Mouse (Mus musculus): ENCODE data around the gene Phactr1. TPM values are rescaled to one million over a fixed set of nuclear protein-coding genes. Genes with fewer than 3 reads are reported as not detected.

The Phactr1 gene
- polyA plus RNA-seq, 1 experiment = not detected

- Histone ChIP-seq H3ac (ENCODE audit: control insufficient read depth, insufficient read length) (no peak overlapping the region), H3K36me3 (ENCODE audit: control insufficient read depth, insufficient read depth) (no peaks in the 10 kb centered on the region), H3K27me3 (ENCODE audit: control insufficient read depth, insufficient read depth, insufficient read length) (no peaks in the 10 kb centered on the region), H3K79me2 (ENCODE audit: control insufficient read depth, insufficient read depth) (no peaks in the 10 kb centered on the region), H3K4me2 (ENCODE audit: low read depth) (no peak overlapping the region), H3K4me3 (no peak overlapping the region)
- TF ChIP-seq TCF12 (IDR thresholded peaks at IDR 0.05; ENCODE audit: insufficient read depth, poor library complexity, severe bottlenecking) (no peak), SRF (IDR thresholded peaks at IDR 0.05; ENCODE audit: control insufficient read depth, insufficient read length, low read depth) (no peak), CEBPB (IDR thresholded peaks at IDR 0.05; ENCODE audit: insufficient read depth, poor library complexity, severe bottlenecking) (no peak)
Observed at GRCm38 (mm10) chr13:43104496-43104895, 424.1 kb downstream of the Phactr1 start.

- Histone ChIP-seq H3K4me3 (no peak overlapping the region), H3K27me3 (ENCODE audit: control insufficient read depth, insufficient read depth, insufficient read length) (peaks cover 15% of the 10 kb centered on the region), H3K79me2 (ENCODE audit: control insufficient read depth, insufficient read depth) (no peaks in the 10 kb centered on the region), H3K4me2 (ENCODE audit: low read depth) (no peak overlapping the region), H3K36me3 (ENCODE audit: control insufficient read depth, insufficient read depth) (no peaks in the 10 kb centered on the region), H3ac (ENCODE audit: control insufficient read depth, insufficient read length) (no peak overlapping the region)
- no peak for TF ChIP-seq POLR2A (IDR thresholded peaks at IDR 0.05; ENCODE audit: insufficient read length, low read depth)
Observed at GRCm38 (mm10) chr13:43112280-43112679, 431.9 kb downstream of the Phactr1 start.

GRCm38 (mm10) chr13:43112707-43113106 lies 432.3 kb downstream of the Phactr1 start:
- no peaks in the 10 kb centered on the region for H3K36me3 ChIP-seq (ENCODE audit: control insufficient read depth, insufficient read depth)
- H3ac ChIP-seq (ENCODE audit: control insufficient read depth, insufficient read length) = no peak overlapping the region
- H3K4me3 ChIP-seq = no peak overlapping the region
- no peaks in the 10 kb centered on the region for H3K79me2 ChIP-seq (ENCODE audit: control insufficient read depth, insufficient read depth)
- TF ChIP-seq CEBPB (IDR thresholded peaks at IDR 0.05; ENCODE audit: insufficient read depth, poor library complexity, severe bottlenecking) (no peak), SRF (IDR thresholded peaks at IDR 0.05; ENCODE audit: control insufficient read depth, insufficient read length, low read depth) (no peak), TCF12 (IDR thresholded peaks at IDR 0.05; ENCODE audit: insufficient read depth, poor library complexity, severe bottlenecking) (no peak), POLR2A (IDR thresholded peaks at IDR 0.05; ENCODE audit: insufficient read length, low read depth) (no peak), MAX (IDR thresholded peaks at IDR 0.05; ENCODE audit: low read depth) (no peak)
- peaks cover 15% of the 10 kb centered on the region for H3K27me3 ChIP-seq (ENCODE audit: control insufficient read depth, insufficient read depth, insufficient read length)
- no peak overlapping the region for H3K4me2 ChIP-seq (ENCODE audit: low read depth)

GRCm38 (mm10) chr13:43113141-43113540 lies 432.7 kb downstream of the Phactr1 start:
- no peaks in the 10 kb centered on the region for H3K36me3 ChIP-seq (ENCODE audit: control insufficient read depth, insufficient read depth)
- H3K79me2 ChIP-seq (ENCODE audit: control insufficient read depth, insufficient read depth) = no peaks in the 10 kb centered on the region
- TF ChIP-seq MYOG (IDR thresholded peaks at IDR 0.05; ENCODE audit: control insufficient read depth in 1 of 3, insufficient read depth in 1 of 3, insufficient read length in 2 of 3, low read depth in 2 of 3) = no peak
- no peak for TF ChIP-seq MYOD1 (IDR thresholded peaks at IDR 0.05; ENCODE audit: control insufficient read depth in 1 of 3, insufficient read length in 2 of 3, low read depth in 2 of 3)
- no peak for TF ChIP-seq SRF (IDR thresholded peaks at IDR 0.05; ENCODE audit: control insufficient read depth, insufficient read length, low read depth)
- no peak for TF ChIP-seq USF1 (IDR thresholded peaks at IDR 0.05; ENCODE audit: low read depth)
- no peak for TF ChIP-seq CEBPB (IDR thresholded peaks at IDR 0.05; ENCODE audit: insufficient read depth, poor library complexity, severe bottlenecking)
- no peak for TF ChIP-seq MAX (IDR thresholded peaks at IDR 0.05; ENCODE audit: low read depth)
- no peak for TF ChIP-seq TCF12 (IDR thresholded peaks at IDR 0.05; ENCODE audit: insufficient read depth, poor library complexity, severe bottlenecking)
- TF ChIP-seq POLR2A (IDR thresholded peaks at IDR 0.05; ENCODE audit: insufficient read length, low read depth) = no peak
- no peak for TF ChIP-seq TCF3 (IDR thresholded peaks at IDR 0.05; ENCODE audit: insufficient read length, low read depth)
- TF ChIP-seq POLR2AphosphoS2 (IDR thresholded peaks at IDR 0.05; ENCODE audit: insufficient read length, low read depth) = no peak
- no peak for TF ChIP-seq E2F4 (IDR thresholded peaks at IDR 0.05; ENCODE audit: insufficient read depth)
- TF ChIP-seq REST (IDR thresholded peaks at IDR 0.05; ENCODE audit: insufficient read depth, insufficient read length) = no peak
- no peak overlapping the region for H3K4me2 ChIP-seq (ENCODE audit: low read depth)
- H3K27me3 ChIP-seq (ENCODE audit: control insufficient read depth, insufficient read depth, insufficient read length) = peaks cover 19% of the 10 kb centered on the region
- H3K4me3 ChIP-seq = no peak overlapping the region
- H3ac ChIP-seq (ENCODE audit: control insufficient read depth, insufficient read length) = no peak overlapping the region

- TF ChIP-seq POLR2A (IDR thresholded peaks at IDR 0.05; ENCODE audit: insufficient read length, low read depth) = no peak
- no peak for TF ChIP-seq TCF3 (IDR thresholded peaks at IDR 0.05; ENCODE audit: insufficient read length, low read depth)
- no peak for TF ChIP-seq REST (IDR thresholded peaks at IDR 0.05; ENCODE audit: insufficient read depth, insufficient read length)
- no peak for TF ChIP-seq MYOG (IDR thresholded peaks at IDR 0.05; ENCODE audit: control insufficient read depth in 1 of 3, insufficient read depth in 1 of 3, insufficient read length in 2 of 3, low read depth in 2 of 3)
- no peak for TF ChIP-seq SRF (IDR thresholded peaks at IDR 0.05; ENCODE audit: control insufficient read depth, insufficient read length, low read depth)
- TF ChIP-seq MYOD1 (IDR thresholded peaks at IDR 0.05; ENCODE audit: control insufficient read depth in 1 of 3, insufficient read length in 2 of 3, low read depth in 2 of 3) = no peak
- no peak for TF ChIP-seq TCF12 (IDR thresholded peaks at IDR 0.05; ENCODE audit: insufficient read depth, poor library complexity, severe bottlenecking)
- TF ChIP-seq E2F4 (IDR thresholded peaks at IDR 0.05; ENCODE audit: insufficient read depth) = no peak
- no peak for TF ChIP-seq USF1 (IDR thresholded peaks at IDR 0.05; ENCODE audit: low read depth)
- no peak for TF ChIP-seq CEBPB (IDR thresholded peaks at IDR 0.05; ENCODE audit: insufficient read depth, poor library complexity, severe bottlenecking)
- no peak for TF ChIP-seq POLR2AphosphoS2 (IDR thresholded peaks at IDR 0.05; ENCODE audit: insufficient read length, low read depth)
- TF ChIP-seq MAX (IDR thresholded peaks at IDR 0.05; ENCODE audit: low read depth) = no peak
- no peak overlapping the region for H3K4me2 ChIP-seq (ENCODE audit: low read depth)
- no peak overlapping the region for H3K4me3 ChIP-seq
Observed at GRCm38 (mm10) chr13:43122306-43123070, 442.1 kb downstream of the Phactr1 start.

More at GRCm38 (mm10) chr13:43122306-43123070, 442.1 kb downstream of the Phactr1 start:
- no peaks in the 10 kb centered on the region for H3K79me2 ChIP-seq (ENCODE audit: control insufficient read depth, insufficient read depth)
- peaks cover 15% of the 10 kb centered on the region for H3K27me3 ChIP-seq (ENCODE audit: control insufficient read depth, insufficient read depth, insufficient read length)
- no peak overlapping the region for H3ac ChIP-seq (ENCODE audit: control insufficient read depth, insufficient read length)
- no peaks in the 10 kb centered on the region for H3K36me3 ChIP-seq (ENCODE audit: control insufficient read depth, insufficient read depth)
